Mouse (Mus musculus) MEL (cell line): ENCODE measurements around the gene Ybx1. TPM values are rescaled to one million over a fixed set of nuclear protein-coding genes. Genes with fewer than 3 reads are reported as not detected.
A peak's percentile ranks its signal among the peaks of the same experiment; 100 is the strongest.

ENCODE experiments used
- DNase-seq: peaks from one replicate; pipeline ENCODE4 v3.0.0; 2011; ENCODE audit warnings: low read depth, low spot score
- H3K27ac ChIP-seq: 2 replicates; pipeline ENCODE4 v1.5.1; 2012; ENCODE audit warnings: low read depth, mild to moderate bottlenecking, control low read depth, low read length, moderate library complexity; ENCODE audit not compliant: control insufficient read depth
- H3K27me3 ChIP-seq, 2 experiments: fragments of 150-350 bp in 1 of 2; sonication (generic) in 1 of 2; 2 replicates each; pipeline ENCODE4 v1.6.1; 2012; ENCODE audit warnings: low read length in 2 of 2, mild to moderate bottlenecking in 2 of 2, improper control_type of control experiment in 1 of 2, moderate library complexity in 1 of 2; ENCODE audit not compliant: insufficient read depth in 2 of 2, control insufficient read depth in 1 of 2
- H3K36me3 ChIP-seq, 2 experiments: 2 replicates each; pipeline ENCODE4 v1.6.1; 2012 to 2014; ENCODE audit warnings: low read length in 2 of 2, improper control_type of control experiment in 1 of 2, inconsistent platforms in 1 of 2, mild to moderate bottlenecking in 1 of 2; ENCODE audit not compliant: insufficient read depth in 2 of 2, control insufficient read depth in 1 of 2
- H3K4me1 ChIP-seq, 2 experiments: fragments of 150-350 bp in 1 of 2; sonication (generic) in 1 of 2; 2 replicates each; pipeline ENCODE4 v1.6.1; 2012; ENCODE audit warnings: low read length in 2 of 2, improper control_type of control experiment in 1 of 2, mild to moderate bottlenecking in 1 of 2; ENCODE audit not compliant: insufficient read depth in 2 of 2, control insufficient read depth in 1 of 2
- H3K4me3 ChIP-seq, 2 experiments: fragments of 150-350 bp in 1 of 2; sonication (generic) in 1 of 2; 2 replicates each; pipeline ENCODE4 v1.5.1; 2012; ENCODE audit warnings: low read depth in 2 of 2, low read length in 2 of 2, mild to moderate bottlenecking in 2 of 2, moderate library complexity in 2 of 2, control low read depth in 1 of 2, improper control_type of control experiment in 1 of 2; ENCODE audit not compliant: control insufficient read depth in 1 of 2, insufficient read depth in 1 of 2
- H3K79me2 ChIP-seq: 2 replicates; pipeline ENCODE4 v1.6.1; 2012; ENCODE audit warnings: mild to moderate bottlenecking, low read length, moderate library complexity; ENCODE audit not compliant: control insufficient read depth, poor library complexity, insufficient read depth
- H3K9ac ChIP-seq: 2 replicates; pipeline ENCODE4 v1.6.1; 2012; ENCODE audit warnings: low read depth, mild to moderate bottlenecking, control low read depth, low read length, moderate library complexity; ENCODE audit not compliant: control insufficient read depth, poor library complexity, severe bottlenecking
- H3K9me3 ChIP-seq: fragments of 150-350 bp; sonication (generic); replicated peaks from 2 replicates; pipeline ENCODE4 v1.6.1; 2012; ENCODE audit warnings: mild to moderate bottlenecking, low read length, improper control_type of control experiment, moderate library complexity; ENCODE audit not compliant: insufficient read depth
- CHD1 ChIP-seq: IDR thresholded peaks from 2 replicates; pipeline ENCODE4 v1.6.1; 2012; ENCODE audit warnings: low read depth, mild to moderate bottlenecking, inconsistent platforms, low read length, improper control_type of control experiment
- CTCF ChIP-seq, 3 experiments: IDR thresholded peaks in 2 of 3; conservative IDR thresholded peaks in 1 of 3; 2 replicates each; pipeline ENCODE4 v1.5.1; 2011 to 2012; ENCODE audit warnings: low read length in 3 of 3, low read depth in 2 of 3, mild to moderate bottlenecking in 2 of 3, improper control_type of control experiment in 1 of 3, inconsistent platforms in 1 of 3, mixed read lengths in 1 of 3, moderate library complexity in 1 of 3; ENCODE audit not compliant: control insufficient read depth in 1 of 3, insufficient read depth in 1 of 3, poor library complexity in 1 of 3, severe bottlenecking in 1 of 3
- ELF1 ChIP-seq: IDR thresholded peaks from 2 replicates; pipeline ENCODE4 v1.6.1; 2014; ENCODE audit warnings: low read depth, mild to moderate bottlenecking, inconsistent platforms, low read length, improper control_type of control experiment, moderate library complexity
- EP300 ChIP-seq, 2 experiments: IDR thresholded peaks; 2 replicates each; pipeline ENCODE4 v1.6.1; 2011; ENCODE audit warnings: improper control_type of control experiment in 2 of 2, low read length in 2 of 2, low read depth in 1 of 2, mild to moderate bottlenecking in 1 of 2
- HCFC1 ChIP-seq: IDR thresholded peaks from 2 replicates; pipeline ENCODE4 v1.6.1; 2012; ENCODE audit warnings: low read depth, mild to moderate bottlenecking, inconsistent platforms, low read length, improper control_type of control experiment, moderate library complexity
- KAT2A ChIP-seq: conservative IDR thresholded peaks from 2 replicates; pipeline ENCODE4 v1.6.1; 2012; ENCODE audit warnings: low read depth, low read length, improper control_type of control experiment, inconsistent platforms
- MEF2A ChIP-seq: IDR thresholded peaks from 2 replicates; pipeline ENCODE4 v1.6.1; 2014; ENCODE audit warnings: low read depth, mild to moderate bottlenecking, inconsistent platforms, low read length, improper control_type of control experiment; ENCODE audit not compliant: poor library complexity, insufficient replicate concordance, severe bottlenecking; ENCODE audit errors: extremely low read depth
- NRF1 ChIP-seq: IDR thresholded peaks from 2 replicates; pipeline ENCODE4 v1.6.1; 2014; ENCODE audit warnings: low read depth, mild to moderate bottlenecking, inconsistent platforms, low read length, improper control_type of control experiment, moderate library complexity; ENCODE audit not compliant: poor library complexity, insufficient read depth, severe bottlenecking
- POLR2AphosphoS5 ChIP-seq: IDR thresholded peaks from 2 replicates; pipeline ENCODE4 v1.6.1; 2012; ENCODE audit warnings: low read depth, borderline replicate concordance, mild to moderate bottlenecking, inconsistent platforms, low read length, moderate library complexity, mixed read lengths
- TCF12 ChIP-seq: IDR thresholded peaks from 2 replicates; pipeline ENCODE4 v1.6.1; 2014; ENCODE audit warnings: low read depth, mild to moderate bottlenecking, inconsistent platforms, low read length, improper control_type of control experiment, moderate library complexity
- UBTF ChIP-seq: IDR thresholded peaks from 2 replicates; pipeline ENCODE4 v1.6.1; 2012; ENCODE audit warnings: low read depth, mild to moderate bottlenecking, inconsistent platforms, low read length, improper control_type of control experiment, moderate library complexity, borderline replicate concordance; ENCODE audit not compliant: insufficient read depth
- ZC3H11A ChIP-seq: IDR thresholded peaks from 2 replicates; pipeline ENCODE4 v1.6.1; 2012; ENCODE audit warnings: low read depth, mild to moderate bottlenecking, inconsistent platforms, low read length, improper control_type of control experiment
- ZMIZ1 ChIP-seq: IDR thresholded peaks from 2 replicates; pipeline ENCODE4 v1.6.1; 2012; ENCODE audit warnings: low read depth, mild to moderate bottlenecking, inconsistent platforms, low read length, improper control_type of control experiment, moderate library complexity
- ZNF384 ChIP-seq: IDR thresholded peaks from 2 replicates; pipeline ENCODE4 v1.6.1; 2012; ENCODE audit warnings: low read depth, mild to moderate bottlenecking, inconsistent platforms, low read length, improper control_type of control experiment
- polyA plus RNA-seq, 2 experiments: library from polyadenylated mRNA; stranded (reverse) in 1 of 2; unstranded in 1 of 2; fragments of >175 nt in 1 of 2; fragments of >200 nt in 1 of 2; gene quantifications; 2 replicates each; pipeline versions ENCODE4 v1.2.1 to v1.2.4; 2012; ENCODE audit warnings: low replicate concordance in 2 of 2, low read depth in 1 of 2; ENCODE audit not compliant: insufficient read length in 2 of 2, insufficient read depth in 1 of 2, missing spikeins in 1 of 2
- total RNA-seq: library from RNA; depleted of rRNA; stranded (reverse); fragments of 300-350 nt; gene quantifications from 2 replicates; pipeline ENCODE4 v1.2.3, GENCODE M21; 2012

Gene Ybx1
- total and polyA plus RNA-seq, 3 experiments, result 979 to 2,666 (median 2,172) TPM

DNA sequence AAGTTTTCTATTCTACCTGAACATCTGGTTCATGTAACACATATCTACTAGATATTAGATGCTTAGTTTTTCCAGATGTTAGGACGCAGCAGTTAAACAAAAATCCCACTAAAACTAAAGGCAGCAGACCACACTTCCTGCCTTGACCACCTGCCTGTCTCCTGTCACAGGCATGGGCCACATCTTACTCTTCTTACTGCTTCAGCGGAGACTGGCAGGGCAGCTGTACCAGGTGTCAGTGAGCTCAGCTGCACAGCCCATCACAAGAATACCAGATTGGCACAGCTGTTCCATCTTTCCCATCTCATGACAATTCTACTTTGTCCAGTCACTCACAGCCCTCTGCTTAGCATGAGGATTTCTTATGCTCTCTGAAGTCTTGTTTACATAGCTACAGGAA lies 3.0 kb upstream of the Ybx1 start:
- H3K4me1 ChIP-seq, result peaks cover 0 to 5% of the 10 kb centered on the region in 2 experiments; a peak in 2 of 4 replicates
- peaks cover 27% of the 10 kb centered on the region for H3K79me2 ChIP-seq
- H3K4me3 ChIP-seq, result no peak overlapping the region
- no peak for DNase-seq
- no peak overlapping the region for H3K27ac ChIP-seq
- TF ChIP-seq ZMIZ1 (no peak), TCF12 (no peak), ELF1 (no peak), ZNF384 (no peak), NRF1 (no peak), EP300 (IDR thresholded peaks at IDR 0.05; ENCODE audit: low read depth in 1 of 2, low read length in 2 of 2) (no peak), KAT2A (no peak), ZC3H11A (no peak), POLR2AphosphoS5 (no peak), MEF2A (no peak), UBTF (no peak), CTCF (IDR thresholded peaks at IDR 0.05 in 2 of 3, conservative IDR thresholded peaks at IDR 0.05 in 1 of 3; ENCODE audit: control insufficient read depth in 1 of 3, insufficient read depth in 1 of 3, low read depth in 2 of 3, low read length in 3 of 3, poor library complexity in 1 of 3, severe bottlenecking in 1 of 3) (no peak)
- no peaks in the 10 kb centered on the region for H3K27me3 ChIP-seq
- no peaks in the 10 kb centered on the region for H3K9me3 ChIP-seq
- no peaks in the 10 kb centered on the region for H3K36me3 ChIP-seq
- H3K9ac ChIP-seq, result no peak overlapping the region

DNA sequence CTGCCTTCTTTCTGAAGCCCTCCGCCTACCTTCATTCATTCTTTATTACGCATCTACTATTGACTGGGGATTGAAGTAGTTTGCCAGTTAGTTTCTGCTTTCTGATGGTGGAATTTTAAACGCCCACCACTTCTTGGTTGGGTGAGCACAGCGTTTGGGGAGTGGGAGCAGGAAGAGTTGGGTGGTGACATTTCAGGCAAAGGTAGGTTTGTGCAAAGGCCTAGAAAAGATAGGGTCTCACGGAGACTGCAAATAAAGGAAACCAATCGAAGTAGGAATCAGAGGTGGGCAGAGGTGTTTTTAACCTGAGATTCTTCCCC lies 690 bp upstream of the Ybx1 start:
- peaks cover 49% of the 10 kb centered on the region for H3K79me2 ChIP-seq
- H3K9me3 ChIP-seq, result no peaks in the 10 kb centered on the region
- peaks cover 2 to 7% of the 10 kb centered on the region in 2 experiments; a peak in 3 of 4 replicates for H3K4me1 ChIP-seq
- H3K36me3 ChIP-seq, result peaks cover 10 to 16% of the 10 kb centered on the region in 2 experiments
- peak overlapping the region; percentile 73 to 85 for H3K4me3 ChIP-seq
- no peaks in the 10 kb centered on the region for H3K27me3 ChIP-seq
- peak overlapping the region; percentile 93 for H3K9ac ChIP-seq
- TF ChIP-seq HCFC1 (no peak), CHD1 (0 out of 2 replicates have a peak, but pooled peaks have one; percentile 57)
- DNase-seq, result no peak
- peak overlapping the region; percentile 83 for H3K27ac ChIP-seq
